Mouse (Mus musculus) kidney, adult 18-20 months (tissue): ENCODE results near the gene Ndufc2.
A peak's percentile ranks its signal among the peaks of the same experiment; 100 is the strongest.

Source experiments
- DNase-seq: peaks from one replicate; pipeline ENCODE4 v3.0.0; 2021

The Ndufc2 gene

GRCm38 (mm10) chr7:97387561-97388147 is 12.1 kb upstream of the Ndufc2 start:
- DNase-seq, result no peak

GRCm38 (mm10) chr7:97388541-97388940 is 11.3 kb upstream of the Ndufc2 start:
- DNase-seq, result no peak

- DNase-seq, result no peak
Observed at GRCm38 (mm10) chr7:97391293-97392078, 8.3 kb upstream of the Ndufc2 start.

GRCm38 (mm10) chr7:97392079-97392445 is 7.7 kb upstream of the Ndufc2 start:
- DNase-seq, result no peak

- DNase-seq, result no peak
Observed at GRCm38 (mm10) chr7:97394375-97394774, 5.4 kb upstream of the Ndufc2 start.

GRCm38 (mm10) chr7:97398943-97399342 is 860 bp upstream of the Ndufc2 start:
- no peak for DNase-seq

- DNase-seq, result no peak
Observed at GRCm38 (mm10) chr7:97407145-97407544, 7.3 kb downstream of the Ndufc2 start.

GRCm38 (mm10) chr7:97411106-97411505 is 11.3 kb downstream of the Ndufc2 start:
- DNase-seq, result no peak

GRCm38 (mm10) chr7:97411575-97411974 is 11.8 kb downstream of the Ndufc2 start:
- no peak for DNase-seq

GRCm38 (mm10) chr7:97413981-97414380 is 14.2 kb downstream of the Ndufc2 start:
- no peak for DNase-seq

GRCm38 (mm10) chr7:97414426-97414825 is 14.6 kb downstream of the Ndufc2 start:
- peak; percentile 40 for DNase-seq

- no peak for DNase-seq
Observed at GRCm38 (mm10) chr7:97414915-97415687, 15.3 kb downstream of the Ndufc2 start.

- DNase-seq, result no peak
Observed at GRCm38 (mm10) chr7:97416473-97416872, 16.7 kb downstream of the Ndufc2 start.

GRCm38 (mm10) chr7:97416906-97417777 is 17.3 kb downstream of the Ndufc2 start, which contains the start of gene Thrsp:
Thrsp (minus strand) TSS chr7:97417730.
- DNase-seq, result peak; percentile 80

GRCm38 (mm10) chr7:97418717-97419116 is 18.9 kb downstream of the Ndufc2 start:
- peak; percentile 31 for DNase-seq

- DNase-seq, result no peak
Observed at GRCm38 (mm10) chr7:97419163-97419562, 19.4 kb downstream of the Ndufc2 start.

GRCm38 (mm10) chr7:97420406-97420805 is 20.6 kb downstream of the Ndufc2 start:
- no peak for DNase-seq

GRCm38 (mm10) chr7:97420958-97421651 is 21.3 kb downstream of the Ndufc2 start:
- DNase-seq, result no peak

GRCm38 (mm10) chr7:97423754-97424153 is 24.0 kb downstream of the Ndufc2 start:
- DNase-seq, result no peak

- peak; percentile 91 for DNase-seq
Observed at GRCm38 (mm10) chr7:97424621-97425245, 24.9 kb downstream of the Ndufc2 start.

GRCm38 (mm10) chr7:97426566-97426965 is 26.8 kb downstream of the Ndufc2 start:
- DNase-seq, result no peak

GRCm38 (mm10) chr7:97427296-97427695 is 27.5 kb downstream of the Ndufc2 start:
- DNase-seq, result no peak
